Mouse (Mus musculus): Measurements from ENCODE around the gene 2900026A02Rik.
A peak's percentile ranks its signal among the peaks of the same experiment; 100 is the strongest.

DNA sequence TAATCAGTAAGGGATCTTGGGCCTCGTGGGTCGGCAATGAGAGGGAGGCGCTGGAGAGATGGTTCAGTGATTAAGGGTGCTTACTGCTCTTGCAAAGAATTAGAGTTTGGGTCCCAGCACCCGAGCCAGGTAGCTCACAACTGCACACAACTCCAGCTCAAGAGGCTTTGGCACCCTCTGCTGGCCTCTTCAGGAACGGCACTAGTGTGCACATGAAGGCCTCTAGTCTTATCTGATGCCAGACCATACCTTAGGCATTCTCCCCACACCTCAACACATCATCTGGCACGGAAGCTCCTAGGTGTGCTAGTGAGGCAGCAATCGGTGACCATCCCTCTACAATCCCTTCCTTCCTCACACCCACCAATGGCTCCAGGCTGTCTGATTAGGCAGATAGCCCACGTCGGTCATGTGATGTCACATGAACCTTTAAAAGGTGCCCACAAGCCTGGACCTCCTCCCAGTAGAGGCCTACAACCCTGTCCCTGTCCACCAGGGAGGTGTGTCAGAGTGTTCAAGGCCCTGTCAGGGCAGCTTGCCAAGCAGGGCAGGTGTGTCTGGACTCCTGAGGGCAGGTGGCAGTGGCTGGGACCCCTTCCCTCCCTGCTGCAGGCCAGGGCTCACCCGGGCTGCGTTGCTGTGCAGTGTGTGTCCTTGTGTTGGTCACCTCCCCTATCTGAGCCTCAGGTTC lies 50.8 kb downstream of the 2900026A02Rik start:
- no peak for TF ChIP-seq EP300 (IDR thresholded peaks at IDR 0.05; ENCODE audit: low read depth)
- TF ChIP-seq CTCF (IDR thresholded peaks at IDR 0.05; ENCODE audit: low read depth): peak; percentile 60
